Mouse (Mus musculus): ENCODE measurements at regions not wholly inside any gene's neighbourhood (a gene's known extent, or its start where the extent isn't known, plus 50 kb on each side); places are given as distances from the start of the nearest gene placed in this dataset.

DNA sequence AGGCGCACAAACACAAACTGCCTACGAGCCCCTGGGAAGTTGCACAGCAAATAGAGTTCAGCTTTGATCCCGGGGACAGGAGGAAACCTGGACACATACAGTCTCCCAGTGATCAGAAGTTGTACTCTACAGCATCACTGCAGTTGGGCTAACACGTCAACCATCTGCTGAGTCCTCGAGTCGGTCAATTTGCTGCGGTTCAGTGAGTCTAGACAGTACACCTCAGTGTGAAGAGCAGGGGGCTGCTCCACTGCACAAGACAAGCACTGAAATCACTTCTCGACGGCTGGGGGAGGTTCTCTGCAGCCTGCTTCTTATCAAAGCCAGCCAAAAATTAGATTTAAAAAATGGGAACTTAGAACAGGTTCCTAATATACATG lies 78.4 kb upstream of the Aco1 start:
- Histone ChIP-seq H3K27ac (replicated peaks; ENCODE audit: insufficient read depth, low read depth, low read length) (no peak overlapping the region), H3K79me2 (ENCODE audit: control insufficient read depth, insufficient read depth, low read length) (no peaks in the 10 kb centered on the region), H3K4me3 (ENCODE audit: insufficient read depth, low read depth, low read length) (no peak overlapping the region), H3K27me3 (ENCODE audit: control insufficient read depth, insufficient read depth, low read length) (no peaks in the 10 kb centered on the region), H3K9ac (ENCODE audit: low read depth, low read length) (no peak overlapping the region), H3K4me1 (ENCODE audit: control insufficient read depth, insufficient read depth, low read length) (peaks cover 1% of the 10 kb centered on the region; the same call in 1 of the 2 replicates), H3K36me3 (ENCODE audit: control insufficient read depth, insufficient read depth, low read length) (no peaks in the 10 kb centered on the region)
- DNase-seq (ENCODE audit: extremely low read depth, low read depth, low spot score): no peak
- WGBS: 80% methylated on average over 9 of the region's 9 CpGs
- TF ChIP-seq CTCF (IDR thresholded peaks at IDR 0.05; ENCODE audit: low read depth, low read length): no peak
- no peak for TF ChIP-seq POLR2A (IDR thresholded peaks at IDR 0.05; ENCODE audit: extremely low read depth, insufficient read depth, low read length)

DNA sequence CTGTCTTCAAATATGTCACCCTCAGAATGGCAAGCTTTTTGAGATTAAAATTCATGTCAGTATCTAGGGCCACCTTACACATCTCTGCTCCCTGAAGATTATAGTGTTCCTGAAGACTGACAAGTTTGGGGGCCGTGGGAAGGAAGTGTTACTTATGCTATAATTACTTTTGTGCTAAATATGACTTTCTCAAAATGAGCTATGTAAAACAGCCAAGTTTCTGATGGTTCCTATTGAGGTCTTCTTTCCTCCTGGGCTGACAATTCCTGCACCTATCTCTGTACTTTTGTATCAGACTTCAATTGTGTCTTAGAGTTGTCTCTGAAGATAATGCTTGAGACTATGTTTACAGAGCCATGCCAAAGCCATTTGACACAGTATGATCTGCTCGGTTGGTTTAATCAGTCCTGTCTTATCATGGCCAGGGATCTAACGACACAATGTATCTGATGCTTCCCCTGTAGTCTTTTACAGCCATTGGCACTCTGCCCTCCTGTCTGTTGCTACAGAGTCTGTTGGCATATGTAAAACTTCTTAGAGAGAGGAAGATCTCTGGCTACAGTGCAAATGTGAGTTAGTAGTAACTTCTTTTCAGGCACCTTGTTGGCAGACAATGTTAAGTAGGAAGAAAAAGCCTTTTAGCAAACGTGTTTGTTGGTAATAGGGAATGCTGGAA lies 71.8 kb upstream of the Aco1 start:
- no peak overlapping the region for H3K4me3 ChIP-seq (ENCODE audit: insufficient read depth, low read depth, low read length)
- WGBS: 40% methylated on average over 4 of the region's 4 CpGs
- TF ChIP-seq CTCF (IDR thresholded peaks at IDR 0.05; ENCODE audit: low read depth, low read length) (no peak), POLR2A (IDR thresholded peaks at IDR 0.05; ENCODE audit: extremely low read depth, insufficient read depth, low read length) (no peak)
- no peak for DNase-seq (ENCODE audit: extremely low read depth, low read depth, low spot score)
- H3K9ac ChIP-seq (ENCODE audit: low read depth, low read length): no peak overlapping the region
- H3K36me3 ChIP-seq (ENCODE audit: control insufficient read depth, insufficient read depth, low read length): no peaks in the 10 kb centered on the region
- H3K4me1 ChIP-seq (ENCODE audit: control insufficient read depth, insufficient read depth, low read length): no peaks in the 10 kb centered on the region
- H3K27me3 ChIP-seq (ENCODE audit: control insufficient read depth, insufficient read depth, low read length): no peaks in the 10 kb centered on the region
- no peak overlapping the region for H3K27ac ChIP-seq (replicated peaks; ENCODE audit: insufficient read depth, low read depth, low read length)
- no peaks in the 10 kb centered on the region for H3K79me2 ChIP-seq (ENCODE audit: control insufficient read depth, insufficient read depth, low read length)

DNA sequence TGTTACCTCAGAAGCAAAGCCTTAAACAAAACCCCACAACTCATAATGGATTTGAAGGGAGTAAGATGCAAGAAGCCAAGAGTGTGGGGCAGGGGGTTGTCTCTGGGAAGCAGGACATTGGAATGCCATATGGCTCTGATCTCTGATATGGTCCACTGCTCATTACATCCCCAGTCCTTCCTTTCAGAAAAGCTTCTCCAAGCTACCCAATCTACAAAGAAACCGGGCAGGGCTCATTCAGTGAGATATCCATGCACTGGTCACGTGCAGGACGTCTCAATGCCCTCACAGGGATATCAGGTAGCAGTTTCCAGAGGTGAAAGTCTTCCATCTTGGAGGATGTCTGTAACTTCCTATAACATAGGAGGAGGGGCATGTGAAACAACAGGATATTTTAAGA lies 61.8 kb upstream of the Aco1 start:
- no peaks in the 10 kb centered on the region for H3K4me1 ChIP-seq (ENCODE audit: control insufficient read depth, insufficient read depth, low read length)
- H3K4me3 ChIP-seq (ENCODE audit: insufficient read depth, low read depth, low read length): no peak overlapping the region
- no peak overlapping the region for H3K9ac ChIP-seq (ENCODE audit: low read depth, low read length)
- no peaks in the 10 kb centered on the region for H3K27me3 ChIP-seq (ENCODE audit: control insufficient read depth, insufficient read depth, low read length)
- no peaks in the 10 kb centered on the region for H3K36me3 ChIP-seq (ENCODE audit: control insufficient read depth, insufficient read depth, low read length)
- WGBS: 65% methylated on average over 3 of the region's 3 CpGs
- no peak overlapping the region for H3K27ac ChIP-seq (replicated peaks; ENCODE audit: insufficient read depth, low read depth, low read length)
- no peaks in the 10 kb centered on the region for H3K79me2 ChIP-seq (ENCODE audit: control insufficient read depth, insufficient read depth, low read length)
- TF ChIP-seq CTCF (IDR thresholded peaks at IDR 0.05; ENCODE audit: low read depth, low read length) (no peak), POLR2A (IDR thresholded peaks at IDR 0.05; ENCODE audit: extremely low read depth, insufficient read depth, low read length) (no peak)
- no peak for DNase-seq (ENCODE audit: extremely low read depth, low read depth, low spot score)

DNA sequence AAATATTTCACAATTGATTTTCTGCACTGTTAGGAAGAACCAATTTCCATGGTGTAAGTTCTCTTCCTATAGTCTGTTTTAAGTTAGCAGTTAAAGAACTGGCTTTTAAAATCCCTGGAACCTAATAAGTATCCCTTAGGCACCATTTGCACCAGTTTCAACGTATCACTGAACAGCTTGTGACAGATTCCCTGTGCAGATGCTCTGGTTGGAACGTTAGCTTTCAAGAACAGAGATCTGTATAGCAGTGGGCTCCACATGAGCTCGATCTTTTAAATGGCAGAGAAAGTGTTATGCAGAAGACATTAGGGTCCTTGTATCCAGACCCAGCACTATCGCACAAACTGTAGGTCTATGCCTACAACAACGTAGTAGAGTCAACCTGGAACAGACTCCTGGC lies 52.6 kb upstream of the Aco1 start:
- TF ChIP-seq POLR2A (IDR thresholded peaks at IDR 0.05; ENCODE audit: extremely low read depth, insufficient read depth, low read length): no peak
- no peak for TF ChIP-seq CTCF (IDR thresholded peaks at IDR 0.05; ENCODE audit: low read depth, low read length)
- Histone ChIP-seq H3K79me2 (ENCODE audit: control insufficient read depth, insufficient read depth, low read length) (no peaks in the 10 kb centered on the region), H3K4me1 (ENCODE audit: control insufficient read depth, insufficient read depth, low read length) (no peaks in the 10 kb centered on the region), H3K27me3 (ENCODE audit: control insufficient read depth, insufficient read depth, low read length) (no peaks in the 10 kb centered on the region), H3K27ac (replicated peaks; ENCODE audit: insufficient read depth, low read depth, low read length) (no peak overlapping the region), H3K4me3 (ENCODE audit: insufficient read depth, low read depth, low read length) (no peak overlapping the region), H3K36me3 (ENCODE audit: control insufficient read depth, insufficient read depth, low read length) (no peaks in the 10 kb centered on the region), H3K9ac (ENCODE audit: low read depth, low read length) (no peak overlapping the region)
- no peak for DNase-seq (ENCODE audit: extremely low read depth, low read depth, low spot score)
- WGBS: 91% methylated on average over 5 of the region's 5 CpGs
